Mouse (Mus musculus): ENCODE results near the gene Fam98c. TPM values are rescaled to one million over a fixed set of nuclear protein-coding genes. Genes with fewer than 3 reads are reported as not detected.

Fam98c gene
- total and polyA plus RNA-seq, 3 experiments = 14.1 to 15.2 (median 14.5) TPM

DNA sequence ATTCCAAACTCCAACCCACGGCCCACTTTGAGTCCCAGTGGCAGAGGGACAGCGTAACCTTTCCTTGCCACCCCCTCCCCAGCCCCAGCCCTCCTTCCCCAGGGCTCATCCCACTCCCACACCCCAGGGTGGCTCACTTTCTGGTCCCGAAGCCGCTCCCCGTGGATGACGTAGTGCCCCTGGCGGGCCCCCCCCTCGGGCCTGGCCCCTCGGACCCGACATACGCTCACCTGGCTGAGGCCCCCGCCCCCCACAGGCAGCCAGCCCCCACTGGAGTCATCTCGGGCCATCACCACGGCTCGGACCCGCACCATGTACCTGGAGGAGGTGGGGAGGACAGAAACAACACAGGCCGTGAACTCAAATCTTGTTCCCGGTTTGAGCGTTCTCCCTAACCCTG is 11.6 kb upstream of the Fam98c start:
- no peak overlapping the region for H3K4me3 ChIP-seq (replicated peaks in 1 of 3; ENCODE audit: low read depth in 2 of 3, low read length in 2 of 3, poor library complexity in 1 of 3)
- TF ChIP-seq NELFE (IDR thresholded peaks at IDR 0.05; ENCODE audit: low read depth, low read length) = no peak
- TF ChIP-seq KAT2A (IDR thresholded peaks at IDR 0.05; ENCODE audit: insufficient replicate concordance, low read length) = no peak
- no peak for TF ChIP-seq ETS1 (conservative IDR thresholded peaks at IDR 0.05; ENCODE audit: low read depth, low read length)
- no peak for TF ChIP-seq RAD21 (IDR thresholded peaks at IDR 0.05; ENCODE audit: low read depth, low read length)
- no peak for TF ChIP-seq BHLHE40 (IDR thresholded peaks at IDR 0.05; ENCODE audit: low read depth, low read length)
- no peak for TF ChIP-seq MYC (IDR thresholded peaks at IDR 0.05; ENCODE audit: low read depth, low read length)
- no peak for TF ChIP-seq HCFC1 (IDR thresholded peaks at IDR 0.05; ENCODE audit: low read depth, low read length)
- TF ChIP-seq TCF12 (IDR thresholded peaks at IDR 0.05; ENCODE audit: low read depth, low read length) = no peak
- TF ChIP-seq JUND (conservative IDR thresholded peaks at IDR 0.05; ENCODE audit: low read depth, low read length) = no peak
- TF ChIP-seq SIN3A (IDR thresholded peaks at IDR 0.05; ENCODE audit: low read length) = no peak
- TF ChIP-seq SMC3 (IDR thresholded peaks at IDR 0.05; ENCODE audit: low read depth, low read length) = no peak
- no peak for TF ChIP-seq ZKSCAN1 (IDR thresholded peaks at IDR 0.05; ENCODE audit: borderline replicate concordance, low read depth, low read length)
- no peak for DNase-seq (ENCODE audit: extremely low read depth)
- dilution Hi-C loops (cut with MboI; ENCODE audit: extremely low pct_ligation_motif_present, extremely low pct_unique_long_range_greater_than_20kb, low sequenced_read_pairs) = no loop called here
- H3K4me1 ChIP-seq (ENCODE audit: control insufficient read depth in 1 of 2, insufficient read depth in 2 of 2) = peaks cover 23 to 51% of the 10 kb centered on the region in 2 experiments
- no peak overlapping the region for H3K27ac ChIP-seq (ENCODE audit: insufficient read depth, low read depth)
- H3K27me3 ChIP-seq (replicated peaks) = no peaks in the 10 kb centered on the region
- no peak overlapping the region for H3K4me2 ChIP-seq (ENCODE audit: insufficient read depth, low read depth, poor library complexity, severe bottlenecking)
- H3K79me2 ChIP-seq (replicated peaks; ENCODE audit: control insufficient read depth, extremely low read depth, insufficient read depth, poor library complexity, severe bottlenecking) = no peaks in the 10 kb centered on the region
- H3K36me3 ChIP-seq (replicated peaks in 1 of 2; ENCODE audit: control insufficient read depth in 1 of 2, insufficient read depth in 1 of 2, low read length in 1 of 2) = peaks cover 10 to 34% of the 10 kb centered on the region in 2 experiments
- H3K9ac ChIP-seq (ENCODE audit: insufficient read depth, low read depth) = no peak overlapping the region
- no peaks in the 10 kb centered on the region for H3K9me3 ChIP-seq (replicated peaks; ENCODE audit: low read length)
- in situ Hi-C loops (cut with MboI; ENCODE audit: low pct_ligation_motif_present, low pct_unique_long_range_greater_than_20kb, low sequenced_read_pairs) = no loop called here

DNA sequence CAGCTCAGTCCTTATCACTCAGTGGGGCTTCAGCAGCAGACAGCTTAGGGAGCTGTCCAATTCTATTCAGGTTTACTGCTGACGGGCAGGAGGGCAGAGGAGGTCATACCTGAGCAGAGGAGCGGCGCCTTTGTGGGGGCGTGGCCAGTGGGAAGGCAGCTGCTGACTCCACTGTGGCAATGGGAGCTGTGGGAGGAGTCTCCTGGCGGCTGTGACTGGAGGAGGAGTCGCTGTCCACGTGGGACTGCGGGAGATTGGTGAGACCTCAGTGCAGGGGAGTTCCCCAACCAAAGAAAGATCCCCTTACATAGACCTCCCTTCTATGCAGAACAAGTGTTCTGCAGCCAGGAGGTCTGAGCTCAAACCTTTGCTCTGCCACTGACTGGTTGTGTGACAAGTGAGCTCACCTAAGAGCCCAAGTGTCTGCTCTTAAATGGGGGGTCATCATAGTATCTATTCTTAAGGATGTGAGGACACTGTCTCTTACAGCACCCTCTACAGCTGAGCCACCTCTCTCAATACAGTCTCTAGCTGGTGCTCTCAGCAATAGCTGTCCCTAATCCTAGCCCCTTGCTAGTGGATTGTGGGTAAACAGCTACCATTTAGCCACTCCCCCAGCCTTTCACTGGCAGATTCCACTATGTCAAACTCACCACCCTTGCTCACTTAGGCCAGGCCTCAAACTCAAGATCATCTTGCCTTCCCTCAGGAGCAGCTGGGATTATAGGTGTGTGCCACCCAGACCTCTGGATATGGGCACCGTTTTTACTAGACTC is 6.9 kb upstream of the Fam98c start:
- Histone ChIP-seq H3K9ac (ENCODE audit: insufficient read depth, low read depth) (no peak overlapping the region), H3K27ac (ENCODE audit: insufficient read depth, low read depth) (peak overlapping the region; percentile 30), H3K9me3 (replicated peaks; ENCODE audit: low read length) (no peaks in the 10 kb centered on the region), H3K4me2 (ENCODE audit: insufficient read depth, low read depth, poor library complexity, severe bottlenecking) (no peak overlapping the region), H3K79me2 (replicated peaks; ENCODE audit: control insufficient read depth, extremely low read depth, insufficient read depth, poor library complexity, severe bottlenecking) (no peaks in the 10 kb centered on the region), H3K4me1 (ENCODE audit: control insufficient read depth in 1 of 2, insufficient read depth in 2 of 2) (peaks cover 12 to 28% of the 10 kb centered on the region in 2 experiments), H3K27me3 (replicated peaks) (no peaks in the 10 kb centered on the region), H3K36me3 (replicated peaks in 1 of 2; ENCODE audit: control insufficient read depth in 1 of 2, insufficient read depth in 1 of 2, low read length in 1 of 2) (peaks cover 10 to 42% of the 10 kb centered on the region in 2 experiments), H3K4me3 (replicated peaks in 1 of 3; ENCODE audit: low read depth in 2 of 3, low read length in 2 of 3, poor library complexity in 1 of 3) (no peak overlapping the region)
- dilution Hi-C loops (cut with MboI; ENCODE audit: extremely low pct_ligation_motif_present, extremely low pct_unique_long_range_greater_than_20kb, low sequenced_read_pairs) = no loop called here
- in situ Hi-C loops (cut with MboI; ENCODE audit: low pct_ligation_motif_present, low pct_unique_long_range_greater_than_20kb, low sequenced_read_pairs) = no loop called here
- peak; percentile 95 for DNase-seq (ENCODE audit: extremely low read depth)
- TF ChIP-seq CTCF (conservative IDR thresholded peaks at IDR 0.05 in 1 of 2, IDR thresholded peaks at IDR 0.05 in 1 of 2; ENCODE audit: low read depth in 2 of 2, low read length in 2 of 2) = no peak
- no peak for TF ChIP-seq ZKSCAN1 (IDR thresholded peaks at IDR 0.05; ENCODE audit: borderline replicate concordance, low read depth, low read length)
- no peak for TF ChIP-seq E2F4 (IDR thresholded peaks at IDR 0.05; ENCODE audit: insufficient replicate concordance, low read depth, low read length)
- no peak for TF ChIP-seq NRF1 (IDR thresholded peaks at IDR 0.05; ENCODE audit: low read depth, low read length)
- no peak for TF ChIP-seq JUND (conservative IDR thresholded peaks at IDR 0.05; ENCODE audit: low read depth, low read length)
- no peak for TF ChIP-seq ZNF384 (IDR thresholded peaks at IDR 0.05; ENCODE audit: low read depth, low read length)
- TF ChIP-seq MAX (IDR thresholded peaks at IDR 0.05; ENCODE audit: low read length) = peak; percentile 88
- no peak for TF ChIP-seq EP300 (IDR thresholded peaks at IDR 0.05; ENCODE audit: low read length)
- no peak for TF ChIP-seq RCOR1 (conservative IDR thresholded peaks at IDR 0.05; ENCODE audit: low read depth, low read length)
- TF ChIP-seq USF1 (IDR thresholded peaks at IDR 0.05; ENCODE audit: low read depth, low read length) = peak; percentile 70
- TF ChIP-seq POLR2A (IDR thresholded peaks at IDR 0.05; ENCODE audit: low read depth, low read length) = peak; percentile 38; the same call in 1 of the 2 replicates
- TF ChIP-seq MYC (IDR thresholded peaks at IDR 0.05; ENCODE audit: low read depth, low read length) = 0 out of 2 replicates have a peak, but pooled peaks have one; percentile 67
- TF ChIP-seq MAZ (IDR thresholded peaks at IDR 0.05; ENCODE audit: low read depth, low read length) = no peak
- TF ChIP-seq JUN (IDR thresholded peaks at IDR 0.05; ENCODE audit: insufficient read depth, low read depth, low read length) = no peak
- TF ChIP-seq UBTF (IDR thresholded peaks at IDR 0.05; ENCODE audit: low read depth, low read length) = no peak
- no peak for TF ChIP-seq GABPA (IDR thresholded peaks at IDR 0.05; ENCODE audit: insufficient replicate concordance, low read depth, low read length)
- peak; percentile 69 for TF ChIP-seq MXI1 (IDR thresholded peaks at IDR 0.05; ENCODE audit: low read depth, low read length)
- TF ChIP-seq RAD21 (IDR thresholded peaks at IDR 0.05; ENCODE audit: low read depth, low read length) = no peak
- no peak for TF ChIP-seq ELF1 (IDR thresholded peaks at IDR 0.05; ENCODE audit: low read depth, low read length)
- no peak for TF ChIP-seq POLR2AphosphoS2 (IDR thresholded peaks at IDR 0.05; ENCODE audit: low read depth, low read length)
- peak; percentile 46; the same call in 1 of the 2 replicates for TF ChIP-seq USF2 (conservative IDR thresholded peaks at IDR 0.05; ENCODE audit: low read depth, low read length)
- 0 out of 2 replicates have a peak, but pooled peaks have one; percentile 12 for TF ChIP-seq TCF12 (IDR thresholded peaks at IDR 0.05; ENCODE audit: low read depth, low read length)
- TF ChIP-seq NELFE (IDR thresholded peaks at IDR 0.05; ENCODE audit: low read depth, low read length) = no peak
- no peak for TF ChIP-seq MAFK (IDR thresholded peaks at IDR 0.05; ENCODE audit: insufficient replicate concordance, low read length)
- TF ChIP-seq ZC3H11A (IDR thresholded peaks at IDR 0.05; ENCODE audit: low read depth, low read length) = no peak

All from CH12.LX (cell line).